Mouse (Mus musculus) large intestine, adult 2 months (tissue): Measurements from ENCODE around the gene F2rl3. TPM values are rescaled to one million over a fixed set of nuclear protein-coding genes. Genes with fewer than 3 reads are reported as not detected.

Experiments
- DNase-seq: peaks from one replicate; pipeline ENCODE4 v3.0.0-alpha.2; 2012; ENCODE audit warnings: low read depth, low spot score
- WGBS: fragments of 180-500 bp; shearing (Covaris S2); methylation state at CpG from one replicate; pipeline ENCODE4 v1.1.7; 2018; 5-methylcytosine and 5-hydroxymethylcytosine counted together
- polyA plus RNA-seq: library from polyadenylated mRNA; depleted of rRNA; stranded (reverse); fragments of >200 nt; gene quantifications from 2 replicates; pipeline ENCODE4 v1.2.3, GENCODE M21; 2012; rRNA removed

F2rl3 gene
- polyA plus RNA-seq, 1 experiment = 2.3 TPM

DNA sequence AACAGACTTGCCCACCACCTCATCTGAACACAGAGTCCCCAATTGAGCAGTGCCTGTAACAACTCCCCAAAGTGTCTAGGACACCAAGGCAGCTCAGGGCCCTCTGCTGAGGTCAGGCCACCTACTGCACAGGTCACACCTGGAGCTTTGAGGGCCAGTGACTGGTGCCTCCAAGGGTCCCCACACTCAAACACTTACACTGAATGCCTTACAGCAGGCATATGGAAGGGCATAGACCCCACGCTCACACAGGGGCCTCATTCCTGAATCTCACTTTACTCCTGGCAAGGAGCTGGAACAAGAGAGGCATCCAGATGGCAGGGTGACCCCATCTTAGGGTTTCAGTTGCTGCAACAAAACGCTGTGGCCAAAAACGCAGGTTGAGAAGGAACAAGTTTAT, 1.5 kb upstream of the F2rl3 start:
- DNase-seq = no peak
- WGBS = 73% methylated on average over 3 of the region's 3 CpGs

DNA sequence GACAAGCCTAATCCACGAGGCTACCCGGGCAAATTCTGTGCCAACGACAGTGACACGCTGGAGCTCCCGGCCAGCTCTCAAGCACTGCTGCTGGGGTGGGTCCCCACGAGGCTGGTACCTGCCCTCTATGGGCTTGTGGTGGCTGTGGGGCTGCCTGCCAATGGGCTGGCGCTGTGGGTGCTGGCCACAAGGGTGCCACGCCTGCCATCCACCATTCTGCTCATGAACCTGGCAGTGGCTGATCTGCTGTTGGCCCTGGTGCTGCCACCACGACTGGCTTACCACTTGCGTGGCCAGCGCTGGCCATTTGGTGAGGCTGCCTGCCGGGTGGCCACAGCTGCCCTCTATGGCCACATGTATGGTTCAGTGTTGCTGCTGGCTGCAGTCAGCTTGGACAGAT, 626 bp downstream of the F2rl3 start:
- 76% methylated on average over 12 of the region's 12 CpGs for WGBS
- no peak for DNase-seq

DNA sequence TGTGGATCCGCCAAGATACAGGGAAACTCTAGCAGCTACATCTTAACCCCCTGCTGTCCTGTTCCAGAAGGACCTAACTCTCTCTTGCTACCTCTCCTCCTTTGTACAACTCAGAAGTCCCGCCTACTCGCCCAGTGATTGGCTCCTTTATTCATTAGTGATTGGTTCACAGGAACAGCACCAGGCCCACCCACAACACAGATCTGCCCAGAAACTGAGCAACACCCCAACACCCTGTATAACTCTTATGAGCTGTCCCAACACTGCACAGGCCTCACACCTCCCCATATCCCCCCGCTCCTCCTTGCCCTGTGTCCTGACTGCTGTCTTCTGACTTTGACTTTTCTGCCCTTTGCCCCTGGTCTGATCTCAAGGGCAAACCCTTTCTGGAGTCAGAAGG, 4.0 kb downstream of the F2rl3 start:
- DNase-seq = no peak
- 73% methylated on average over 4 of the region's 4 CpGs for WGBS

DNA sequence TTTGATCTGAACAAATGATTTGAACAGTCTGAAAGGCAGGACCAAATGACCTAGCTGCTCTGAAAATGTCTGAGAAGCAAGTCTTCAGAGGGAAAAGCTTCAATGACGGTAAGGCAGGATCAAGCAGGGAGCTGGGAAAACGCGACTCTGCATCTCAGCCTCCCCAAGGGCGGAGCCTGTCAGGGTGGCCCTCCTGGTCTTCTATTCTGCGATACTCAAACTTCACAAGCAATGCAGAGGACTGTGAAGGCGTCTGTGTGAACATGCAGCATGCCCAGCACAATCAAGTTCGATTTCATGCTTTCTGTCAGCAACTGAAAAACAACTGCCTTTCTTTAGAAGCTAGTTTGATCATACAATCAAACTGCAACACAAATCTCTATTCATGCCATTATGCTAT, 5.1 kb downstream of the F2rl3 start:
- 28% methylated on average over 7 of the region's 7 CpGs for WGBS
- DNase-seq = no peak

DNA sequence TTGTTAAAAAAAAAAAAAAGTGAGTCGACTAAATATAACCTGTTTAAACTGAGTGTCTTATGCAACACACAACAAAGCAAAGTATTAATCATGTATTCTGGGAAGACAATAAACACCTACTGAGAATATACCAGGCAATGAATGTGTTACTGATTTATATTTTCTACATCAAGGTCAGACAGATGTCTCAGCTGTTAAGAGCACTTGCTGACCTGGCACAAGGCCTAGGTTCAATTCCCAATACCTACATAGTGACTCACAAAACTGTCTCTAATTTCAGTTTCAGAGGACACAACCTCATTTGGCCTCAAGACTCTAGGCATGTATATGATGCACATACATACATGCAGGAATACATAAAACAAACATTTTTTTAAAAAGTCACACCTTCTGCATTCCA, 16.1 kb downstream of the F2rl3 start:
- WGBS = 69% methylated on average over 1 of the region's 1 CpGs
- no peak for DNase-seq

DNA sequence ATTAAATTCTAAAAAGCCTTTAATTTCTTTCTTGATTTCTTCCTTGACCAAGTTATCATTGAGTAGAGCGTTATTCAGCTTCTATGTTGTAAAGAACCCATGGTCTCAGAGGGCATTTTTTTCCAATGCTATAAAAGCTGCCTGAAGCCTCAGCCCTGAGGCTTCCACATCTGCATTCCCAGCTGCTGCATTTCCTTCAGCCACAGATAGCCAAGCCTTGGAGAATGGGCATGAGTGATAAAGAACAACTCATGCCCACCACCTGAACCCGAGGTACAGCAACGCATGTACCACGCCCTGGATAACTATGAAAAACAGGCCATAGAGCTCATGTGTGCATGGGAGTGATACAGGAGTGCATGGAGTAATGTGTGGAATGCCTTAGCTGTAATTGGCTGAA, 19.0 kb downstream of the F2rl3 start:
- no peak for DNase-seq
- 94% methylated on average over 4 of the region's 4 CpGs for WGBS

DNA sequence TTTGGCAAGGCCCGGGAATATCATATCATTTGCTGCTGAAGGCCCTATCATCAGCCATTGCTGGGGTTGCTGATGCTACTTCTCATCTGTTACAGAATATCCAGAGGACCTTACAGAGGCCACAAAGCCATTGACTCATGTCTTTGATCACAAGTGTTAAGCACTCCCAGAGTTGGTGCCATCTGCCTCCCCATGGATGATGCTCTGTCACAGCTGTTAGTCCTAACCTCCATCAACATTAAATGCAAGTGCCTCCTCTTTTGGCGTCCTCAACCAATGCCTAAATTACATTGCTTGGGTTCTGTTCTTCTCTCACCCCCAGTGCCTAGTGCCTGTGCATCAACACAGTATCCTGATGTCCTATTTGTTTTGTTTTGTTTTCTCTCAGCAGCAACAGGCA, 39.9 kb downstream of the F2rl3 start:
- DNase-seq = no peak
- 84% methylated on average over 2 of the region's 2 CpGs for WGBS

DNA sequence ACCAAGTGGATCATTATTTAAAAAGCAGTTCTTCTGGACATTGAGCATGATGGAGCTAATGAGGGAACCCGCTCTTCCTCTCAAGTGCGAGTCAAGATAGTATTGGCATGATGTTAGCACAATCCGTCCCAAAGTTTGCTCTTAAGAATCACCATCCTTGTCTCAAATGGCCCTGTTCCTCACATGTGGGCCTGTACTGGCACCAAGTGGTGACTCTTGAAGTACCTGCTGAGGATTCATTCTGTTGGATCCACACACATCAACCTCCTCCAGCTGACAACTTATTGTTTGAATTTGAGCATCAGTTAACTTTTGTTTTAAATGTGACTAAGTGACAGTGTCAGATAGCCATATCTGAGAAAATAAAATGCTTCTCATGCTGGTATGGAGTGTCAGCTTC, 51.0 kb downstream of the F2rl3 start:
- DNase-seq = no peak
- WGBS = 90% methylated on average over 3 of the region's 3 CpGs

Other genes with a start within 250 kb of the F2rl3 start
- 6.9 and 8.8 TPM in 2 replicates for gene Med26, start 213.6 kb upstream of the F2rl3 start, polyA plus RNA-seq
- 41.0 and 50.4 TPM in 2 replicates for gene Smim7, start 190.8 kb upstream of the F2rl3 start, polyA plus RNA-seq
- 11.1 and 15.1 TPM in 2 replicates for gene Tmem38a, start 189.8 kb upstream of the F2rl3 start, polyA plus RNA-seq
- gene Nwd1, start 115.2 kb upstream of the F2rl3 start, polyA plus RNA-seq = 0.03 and 0.05 TPM in 2 replicates
- 108 and 132 TPM in 2 replicates for gene Sin3b, start 38.6 kb upstream of the F2rl3 start, polyA plus RNA-seq